Mouse (Mus musculus): ENCODE data around the gene Chrna3.

- no peak for TF ChIP-seq MYC (IDR thresholded peaks at IDR 0.05; ENCODE audit: low read depth, low read length)
- TF ChIP-seq CTCF (conservative IDR thresholded peaks at IDR 0.05 in 1 of 2, IDR thresholded peaks at IDR 0.05 in 1 of 2; ENCODE audit: low read depth in 2 of 2, low read length in 2 of 2): no peak
- no peak for TF ChIP-seq EP300 (IDR thresholded peaks at IDR 0.05; ENCODE audit: low read length)
- no peak for TF ChIP-seq TCF12 (IDR thresholded peaks at IDR 0.05; ENCODE audit: low read depth, low read length)
- no peak for TF ChIP-seq ZKSCAN1 (IDR thresholded peaks at IDR 0.05; ENCODE audit: borderline replicate concordance, low read depth, low read length)
Observed at GRCm38 (mm10) chr9:54981291-54982191, 44.8 kb downstream of the Chrna3 start.
